Mouse (Mus musculus): ENCODE data around the gene Mark1. TPM values are rescaled to one million over a fixed set of nuclear protein-coding genes. Genes with fewer than 3 reads are reported as not detected.

Gene Mark1
- polyA plus RNA-seq, 1 experiment from 2014 or later = 1.8 TPM

DNA sequence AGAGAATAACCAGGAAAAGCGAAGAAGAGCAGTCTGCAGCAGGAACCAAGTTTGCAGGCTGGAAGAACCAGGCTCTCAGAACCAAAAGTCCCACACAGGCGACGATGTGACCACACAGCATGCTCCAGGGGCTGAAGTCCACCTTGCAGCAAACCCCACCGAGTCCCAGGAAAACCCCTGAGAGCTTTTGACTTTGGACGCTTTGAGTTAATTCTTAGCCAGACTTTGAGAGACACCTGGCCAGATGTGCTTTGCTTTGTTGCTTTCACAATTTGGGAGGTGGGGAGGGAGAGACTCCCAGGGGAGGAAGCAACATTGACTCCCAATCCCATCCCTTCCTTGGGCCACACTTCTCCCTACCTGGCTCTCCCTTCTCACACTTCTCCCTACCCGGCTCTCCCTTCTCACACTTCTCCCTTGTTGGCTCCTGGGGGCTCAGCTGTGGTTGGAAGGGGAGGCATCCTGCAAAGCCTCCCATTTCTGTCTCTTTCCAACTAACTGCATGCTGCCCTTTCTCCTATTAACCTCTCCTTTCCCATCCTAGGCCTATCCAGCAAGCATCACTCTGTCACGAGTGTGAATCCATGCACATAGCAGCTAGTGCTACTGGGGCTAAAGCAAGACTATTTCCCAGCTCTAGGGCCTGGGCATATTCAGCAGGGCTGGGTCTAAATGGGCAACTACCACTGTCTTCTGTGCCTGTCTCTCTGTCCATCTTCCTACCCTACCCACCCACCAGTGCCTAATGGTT is 127.1 kb downstream of the Mark1 start:
- Histone ChIP-seq H3K9ac (ENCODE audit: low read length) (no peak overlapping the region), H3K9me3 (replicated peaks; ENCODE audit: control insufficient read depth, low read length) (no peaks in the 10 kb centered on the region), H3K27me3 (ENCODE audit: control insufficient read depth, insufficient read depth, low read length) (no peaks in the 10 kb centered on the region), H3K4me1 (ENCODE audit: control insufficient read depth, insufficient read depth, low read length) (peaks cover 22% of the 10 kb centered on the region), H3K4me3 (replicated peaks; ENCODE audit: low read length) (no peak overlapping the region), H3K36me3 (ENCODE audit: control insufficient read depth, insufficient read depth, low read length) (no peaks in the 10 kb centered on the region), H3K4me2 (ENCODE audit: low read depth, low read length) (no peak overlapping the region), H3K27ac (ENCODE audit: low read length) (peak overlapping the region; percentile 42; the same call in 1 of the 2 replicates)
- WGBS = 59% methylated on average over 7 of the region's 7 CpGs
- ATAC-seq (ENCODE audit: insufficient read depth, low FRiP score) = 0 out of 2 replicates have a peak, but pooled peaks have one; percentile 9

DNA sequence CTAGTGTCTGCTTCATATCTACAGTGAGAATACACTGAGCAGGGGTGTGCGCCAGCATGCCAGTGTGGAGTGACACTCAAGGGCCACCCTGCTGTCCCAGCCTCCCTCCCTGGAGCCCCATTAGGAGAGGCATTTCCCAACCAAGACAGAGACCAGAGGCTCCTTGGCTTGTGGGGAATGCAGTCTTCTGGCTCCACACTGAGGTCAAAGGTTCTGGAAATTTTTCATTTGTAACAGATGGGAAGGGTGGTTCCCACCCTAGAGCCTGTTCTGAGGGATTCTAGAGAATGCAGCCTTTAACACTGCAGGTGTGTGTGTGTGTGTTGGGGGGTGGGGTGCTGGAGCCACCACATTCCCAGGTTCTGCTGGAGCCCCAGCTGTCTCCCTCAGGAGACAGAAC is 127.9 kb downstream of the Mark1 start:
- no peak overlapping the region for H3K4me2 ChIP-seq (ENCODE audit: low read depth, low read length)
- no peak overlapping the region for H3K9ac ChIP-seq (ENCODE audit: low read length)
- H3K27ac ChIP-seq (ENCODE audit: low read length) = peak overlapping the region; percentile 42; the same call in 1 of the 2 replicates
- ATAC-seq (ENCODE audit: insufficient read depth, low FRiP score) = peak; percentile 54; the same call in 1 of the 2 replicates
- no peak overlapping the region for H3K4me3 ChIP-seq (replicated peaks; ENCODE audit: low read length)
- H3K9me3 ChIP-seq (replicated peaks; ENCODE audit: control insufficient read depth, low read length) = no peaks in the 10 kb centered on the region
- H3K27me3 ChIP-seq (ENCODE audit: control insufficient read depth, insufficient read depth, low read length) = no peaks in the 10 kb centered on the region
- H3K4me1 ChIP-seq (ENCODE audit: control insufficient read depth, insufficient read depth, low read length) = peaks cover 22% of the 10 kb centered on the region
- H3K36me3 ChIP-seq (ENCODE audit: control insufficient read depth, insufficient read depth, low read length) = no peaks in the 10 kb centered on the region
- 71% methylated on average over 1 of the region's 1 CpGs for WGBS

GRCm38 (mm10) chr1:184870646-184871385 is 128.6 kb downstream of the Mark1 start:
- 75% methylated on average over 11 of the region's 11 CpGs for WGBS
- no peak for ATAC-seq (ENCODE audit: insufficient read depth, low FRiP score)
- peak overlapping the region; percentile 42; the same call in 1 of the 2 replicates for H3K27ac ChIP-seq (ENCODE audit: low read length)

GRCm38 (mm10) chr1:184869939-184870565 is 129.3 kb downstream of the Mark1 start:
- WGBS = 63% methylated on average over 4 of the region's 4 CpGs
- Histone ChIP-seq H3K36me3 (ENCODE audit: control insufficient read depth, insufficient read depth, low read length) (no peaks in the 10 kb centered on the region), H3K4me3 (replicated peaks; ENCODE audit: low read length) (no peak overlapping the region), H3K9ac (ENCODE audit: low read length) (no peak overlapping the region), H3K27ac (ENCODE audit: low read length) (no peak overlapping the region; the same call in 1 of the 2 replicates), H3K4me2 (ENCODE audit: low read depth, low read length) (no peak overlapping the region), H3K4me1 (ENCODE audit: control insufficient read depth, insufficient read depth, low read length) (peaks cover 22% of the 10 kb centered on the region), H3K9me3 (replicated peaks; ENCODE audit: control insufficient read depth, low read length) (no peaks in the 10 kb centered on the region), H3K27me3 (ENCODE audit: control insufficient read depth, insufficient read depth, low read length) (no peaks in the 10 kb centered on the region)
- no peak for ATAC-seq (ENCODE audit: insufficient read depth, low FRiP score)

More at GRCm38 (mm10) chr1:184870646-184871385, 128.6 kb downstream of the Mark1 start:
- H3K9me3 ChIP-seq (replicated peaks; ENCODE audit: control insufficient read depth, low read length) = no peaks in the 10 kb centered on the region
- peaks cover 22% of the 10 kb centered on the region for H3K4me1 ChIP-seq (ENCODE audit: control insufficient read depth, insufficient read depth, low read length)
- H3K4me3 ChIP-seq (replicated peaks; ENCODE audit: low read length) = no peak overlapping the region
- no peaks in the 10 kb centered on the region for H3K36me3 ChIP-seq (ENCODE audit: control insufficient read depth, insufficient read depth, low read length)
- no peak overlapping the region for H3K9ac ChIP-seq (ENCODE audit: low read length)
- no peak overlapping the region for H3K4me2 ChIP-seq (ENCODE audit: low read depth, low read length)
- H3K27me3 ChIP-seq (ENCODE audit: control insufficient read depth, insufficient read depth, low read length) = no peaks in the 10 kb centered on the region

- H3K36me3 ChIP-seq (ENCODE audit: control insufficient read depth, insufficient read depth, low read length) = no peaks in the 10 kb centered on the region
- no peak overlapping the region for H3K4me3 ChIP-seq (replicated peaks; ENCODE audit: low read length)
- no peak for ATAC-seq (ENCODE audit: insufficient read depth, low FRiP score)
These were observed 131.7 kb downstream of the Mark1 start for GRCm38 (mm10) chr1:184867640-184868120.

GRCm38 (mm10) chr1:184864381-184864801 is 135.0 kb downstream of the Mark1 start:
- H3K4me2 ChIP-seq (ENCODE audit: low read depth, low read length) = no peak overlapping the region
- H3K27ac ChIP-seq (ENCODE audit: low read length) = peak overlapping the region; percentile 11; the same call in 1 of the 2 replicates
- no peak for ATAC-seq (ENCODE audit: insufficient read depth, low FRiP score)
- no peaks in the 10 kb centered on the region for H3K9me3 ChIP-seq (replicated peaks; ENCODE audit: control insufficient read depth, low read length)
- H3K4me1 ChIP-seq (ENCODE audit: control insufficient read depth, insufficient read depth, low read length) = no peaks in the 10 kb centered on the region
- WGBS = 42% methylated on average over 7 of the region's 7 CpGs
- H3K27me3 ChIP-seq (ENCODE audit: control insufficient read depth, insufficient read depth, low read length) = no peaks in the 10 kb centered on the region
- H3K4me3 ChIP-seq (replicated peaks; ENCODE audit: low read length) = no peak overlapping the region
- no peak overlapping the region for H3K9ac ChIP-seq (ENCODE audit: low read length)
- H3K36me3 ChIP-seq (ENCODE audit: control insufficient read depth, insufficient read depth, low read length) = no peaks in the 10 kb centered on the region

More at GRCm38 (mm10) chr1:184867640-184868120, 131.7 kb downstream of the Mark1 start:
- Histone ChIP-seq H3K4me1 (ENCODE audit: control insufficient read depth, insufficient read depth, low read length) (peaks cover 22% of the 10 kb centered on the region), H3K9me3 (replicated peaks; ENCODE audit: control insufficient read depth, low read length) (no peaks in the 10 kb centered on the region), H3K9ac (ENCODE audit: low read length) (no peak overlapping the region), H3K27me3 (ENCODE audit: control insufficient read depth, insufficient read depth, low read length) (no peaks in the 10 kb centered on the region), H3K4me2 (ENCODE audit: low read depth, low read length) (no peak overlapping the region), H3K27ac (ENCODE audit: low read length) (no peak overlapping the region)
- 61% methylated on average over 3 of the region's 3 CpGs for WGBS

GRCm38 (mm10) chr1:184862636-184863035 is 136.7 kb downstream of the Mark1 start:
- Histone ChIP-seq H3K4me2 (ENCODE audit: low read depth, low read length) (no peak overlapping the region), H3K36me3 (ENCODE audit: control insufficient read depth, insufficient read depth, low read length) (no peaks in the 10 kb centered on the region), H3K27me3 (ENCODE audit: control insufficient read depth, insufficient read depth, low read length) (no peaks in the 10 kb centered on the region), H3K9me3 (replicated peaks; ENCODE audit: control insufficient read depth, low read length) (no peaks in the 10 kb centered on the region), H3K27ac (ENCODE audit: low read length) (no peak overlapping the region), H3K4me1 (ENCODE audit: control insufficient read depth, insufficient read depth, low read length) (no peaks in the 10 kb centered on the region), H3K9ac (ENCODE audit: low read length) (no peak overlapping the region), H3K4me3 (replicated peaks; ENCODE audit: low read length) (no peak overlapping the region)
- 81% methylated on average over 6 of the region's 6 CpGs for WGBS
- ATAC-seq (ENCODE audit: insufficient read depth, low FRiP score) = no peak

GRCm38 (mm10) chr1:184861551-184861950 is 137.8 kb downstream of the Mark1 start:
- Histone ChIP-seq H3K4me1 (ENCODE audit: control insufficient read depth, insufficient read depth, low read length) (no peaks in the 10 kb centered on the region), H3K9ac (ENCODE audit: low read length) (no peak overlapping the region), H3K27me3 (ENCODE audit: control insufficient read depth, insufficient read depth, low read length) (no peaks in the 10 kb centered on the region), H3K4me2 (ENCODE audit: low read depth, low read length) (no peak overlapping the region), H3K27ac (ENCODE audit: low read length) (no peak overlapping the region), H3K36me3 (ENCODE audit: control insufficient read depth, insufficient read depth, low read length) (no peaks in the 10 kb centered on the region), H3K9me3 (replicated peaks; ENCODE audit: control insufficient read depth, low read length) (no peaks in the 10 kb centered on the region), H3K4me3 (replicated peaks; ENCODE audit: low read length) (no peak overlapping the region)
- peak; percentile 72; the same call in 1 of the 2 replicates for ATAC-seq (ENCODE audit: insufficient read depth, low FRiP score)
- 50% methylated on average over 2 of the region's 2 CpGs for WGBS
